Mouse (Mus musculus) E14TG2a.4 (cell line): ENCODE measurements around the gene Msl3l2.

Source experiments
- CTCF ChIP-seq: conservative IDR thresholded peaks from 2 replicates; pipeline ENCODE4 v1.5.1; 2014; ENCODE audit warnings: low read length
- NANOG ChIP-seq: IDR thresholded peaks from 2 replicates; pipeline ENCODE4 v1.6.1; 2014; ENCODE audit warnings: borderline replicate concordance, low read length, mixed read lengths

DNA sequence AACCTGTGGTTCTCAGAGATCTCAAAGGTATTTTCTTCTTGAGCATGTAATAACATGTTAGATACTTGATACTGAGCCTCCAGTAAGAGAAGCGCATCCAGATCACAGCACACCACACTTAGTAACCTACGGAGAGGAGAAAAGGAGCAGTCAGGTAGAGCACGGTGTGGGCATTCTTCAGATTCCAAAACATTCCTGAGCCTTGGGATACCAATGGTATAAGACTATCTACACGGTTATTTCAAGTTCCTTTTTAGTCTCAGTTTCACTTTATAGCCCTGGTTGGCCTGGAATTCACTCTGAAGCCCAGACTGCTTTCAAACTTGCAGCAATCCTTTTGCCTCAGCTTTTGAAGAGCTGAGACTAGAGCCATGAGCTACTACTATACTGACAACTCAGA, 17.0 kb upstream of the Msl3l2 start:
- TF ChIP-seq CTCF (no peak), NANOG (no peak)
